Mouse (Mus musculus): ENCODE data around the gene Cdk12.

Cdk12 gene

GRCm38 (mm10) chr11:98260706-98261479 is 58.0 kb downstream of the Cdk12 start:
- no peak for DNase-seq

DNA sequence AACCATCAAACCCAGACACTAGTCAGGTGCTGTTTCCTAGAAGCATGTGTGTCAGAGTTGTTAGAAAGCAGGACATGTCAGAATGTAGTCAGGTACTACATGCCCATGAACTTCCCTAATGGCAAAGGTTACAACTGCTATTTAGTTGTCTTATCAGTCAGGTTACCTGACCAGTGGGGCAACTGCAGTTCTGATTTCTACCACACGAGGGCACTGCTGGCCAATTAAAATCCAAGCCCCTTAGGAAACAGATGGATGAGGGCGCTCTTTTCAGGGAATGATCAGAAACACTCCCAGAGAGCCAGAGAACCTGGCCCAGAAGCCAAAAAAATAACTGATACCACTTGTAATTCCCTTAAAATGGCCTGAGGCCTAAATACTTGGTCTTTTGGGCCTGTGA is 62.2 kb downstream of the Cdk12 start:
- peak; percentile 84 for DNase-seq

DNA sequence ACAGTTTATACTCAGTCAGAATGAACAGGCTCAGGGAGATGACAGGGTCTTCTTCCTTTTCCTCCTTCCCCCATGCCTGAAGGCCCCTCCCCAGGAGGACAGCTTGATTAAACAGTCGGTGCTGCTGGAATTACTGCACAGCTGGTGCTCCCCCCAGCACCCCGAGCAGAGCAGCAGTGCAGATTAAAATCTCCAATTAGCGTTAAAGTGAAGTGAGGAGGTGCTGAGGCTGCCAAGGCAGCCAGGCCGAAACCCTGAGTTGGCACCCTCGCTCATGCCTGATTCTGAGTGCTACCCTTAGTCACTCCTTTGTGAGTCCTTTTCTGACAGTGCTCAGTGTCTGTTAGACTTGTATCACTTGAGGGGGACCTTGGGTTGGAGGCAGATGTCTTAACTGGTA is 63.0 kb downstream of the Cdk12 start:
- DNase-seq: no peak

DNA sequence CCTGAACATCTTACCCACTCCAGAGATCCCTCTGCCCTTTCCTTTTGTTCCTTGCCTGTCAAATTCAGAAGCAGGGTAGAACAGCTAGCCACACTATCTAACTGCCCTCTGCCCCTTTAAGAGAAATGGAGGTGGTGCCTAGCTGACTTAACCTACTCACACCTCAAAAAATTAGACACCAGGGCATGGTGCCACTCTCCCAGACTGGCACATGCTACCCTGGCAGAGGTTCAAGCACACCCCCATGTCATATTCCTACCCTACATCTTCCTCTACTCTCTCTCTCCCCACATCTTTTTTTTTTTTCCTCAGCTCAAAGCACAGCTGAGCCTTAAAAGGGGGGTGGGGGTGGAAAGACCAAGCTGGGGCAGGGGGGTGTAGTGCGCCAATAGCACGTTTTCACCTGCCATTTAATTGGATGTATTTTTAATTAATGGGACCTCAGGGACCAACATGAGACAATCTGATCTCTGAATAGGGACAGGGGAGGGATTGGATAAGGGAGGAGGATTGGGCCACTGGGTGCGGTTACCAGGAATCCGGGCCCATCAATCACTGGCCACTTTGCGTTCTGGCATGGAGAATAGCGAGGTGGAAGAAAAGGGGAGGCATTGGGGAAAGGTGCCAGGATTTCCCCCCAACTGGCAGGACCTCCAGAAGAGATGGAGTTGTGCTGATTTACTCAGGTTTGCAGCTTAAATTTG is 64.0 kb downstream of the Cdk12 start:
- no peak for DNase-seq

DNA sequence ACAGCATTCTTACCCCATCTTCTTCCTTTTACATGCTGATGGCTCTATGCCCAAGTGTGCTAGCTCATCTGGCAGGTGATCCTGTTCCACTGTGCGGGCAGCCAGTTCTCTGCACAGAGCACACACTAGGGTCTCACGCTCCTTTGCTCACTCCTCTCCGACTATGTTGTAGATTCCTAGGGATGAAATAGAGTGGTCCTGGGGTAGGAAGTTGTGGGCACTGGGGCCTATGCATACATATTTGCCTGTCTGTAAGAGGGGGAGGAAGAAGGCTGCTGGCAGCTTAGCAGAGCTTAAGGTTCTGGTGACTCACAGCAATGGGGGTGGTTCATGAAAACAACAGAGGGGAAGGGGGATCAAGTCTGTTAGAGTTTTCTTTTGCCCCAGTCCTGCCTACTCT is 67.2 kb downstream of the Cdk12 start:
- peak; percentile 82 for DNase-seq

- no peak for DNase-seq
These were observed 67.6 kb downstream of the Cdk12 start for GRCm38 (mm10) chr11:98270466-98270865.

DNA sequence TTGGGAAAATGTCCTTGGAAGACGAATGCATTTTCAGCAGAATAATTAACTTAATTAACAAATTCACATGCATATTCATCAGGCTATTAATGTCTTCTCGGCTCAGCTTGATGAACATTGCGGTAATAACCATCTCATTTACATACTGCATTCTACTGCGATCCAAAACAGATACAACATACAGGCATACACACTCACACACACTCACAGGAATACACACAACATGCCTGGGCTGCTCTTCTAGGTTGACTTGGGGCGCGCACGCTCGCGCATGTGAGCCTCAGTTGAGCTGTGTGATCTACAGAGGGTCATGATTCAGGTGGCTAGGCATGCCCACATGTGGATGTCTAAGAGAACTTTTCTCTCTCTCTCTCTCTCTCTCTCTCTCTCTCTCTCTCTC is 80.9 kb downstream of the Cdk12 start:
- no peak for DNase-seq

DNA sequence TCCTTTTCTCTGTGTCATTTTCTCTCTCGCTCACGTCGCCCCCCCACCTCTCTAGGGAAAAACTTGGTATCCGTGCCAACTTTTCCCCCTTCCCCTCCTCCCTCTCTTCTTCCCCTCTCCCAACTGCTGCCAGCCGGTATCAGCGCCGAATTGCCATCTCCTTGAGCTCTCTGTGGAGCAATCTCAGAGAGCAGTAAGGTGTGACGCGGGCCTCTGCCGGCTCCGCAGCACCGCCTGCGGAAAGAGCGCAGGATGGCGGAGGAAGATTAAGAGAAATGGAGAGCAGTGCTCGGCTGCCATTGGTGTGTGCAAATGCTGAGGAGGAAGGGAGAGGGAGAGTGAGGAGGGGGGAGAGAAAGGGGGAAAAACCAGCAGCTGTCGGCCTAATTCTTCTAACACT is 81.4 kb downstream of the Cdk12 start:
- peak; percentile 67 for DNase-seq

DNA sequence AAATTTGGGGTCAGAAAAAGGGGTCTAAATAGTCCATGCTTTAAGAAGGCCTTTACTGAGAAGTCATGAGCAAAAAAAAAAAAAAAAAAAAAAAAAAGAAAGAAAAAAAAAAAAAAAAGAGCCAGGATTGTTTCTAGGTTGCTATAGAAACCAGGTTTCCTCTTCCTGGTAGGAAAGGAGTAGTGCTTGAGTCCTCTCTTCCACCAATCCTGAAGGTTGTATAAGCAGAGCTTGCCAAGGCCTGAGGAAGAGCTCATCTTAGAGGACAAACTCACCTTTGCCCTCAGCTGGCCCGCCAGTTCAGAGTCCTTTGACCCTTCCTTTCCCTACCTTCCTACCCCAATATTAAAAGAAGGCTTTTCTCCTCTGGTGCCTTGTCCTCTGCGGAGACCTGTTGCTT is 82.5 kb downstream of the Cdk12 start:
- DNase-seq: no peak

- no peak for DNase-seq
These were observed 84.7 kb downstream of the Cdk12 start for GRCm38 (mm10) chr11:98287531-98287930.

DNA sequence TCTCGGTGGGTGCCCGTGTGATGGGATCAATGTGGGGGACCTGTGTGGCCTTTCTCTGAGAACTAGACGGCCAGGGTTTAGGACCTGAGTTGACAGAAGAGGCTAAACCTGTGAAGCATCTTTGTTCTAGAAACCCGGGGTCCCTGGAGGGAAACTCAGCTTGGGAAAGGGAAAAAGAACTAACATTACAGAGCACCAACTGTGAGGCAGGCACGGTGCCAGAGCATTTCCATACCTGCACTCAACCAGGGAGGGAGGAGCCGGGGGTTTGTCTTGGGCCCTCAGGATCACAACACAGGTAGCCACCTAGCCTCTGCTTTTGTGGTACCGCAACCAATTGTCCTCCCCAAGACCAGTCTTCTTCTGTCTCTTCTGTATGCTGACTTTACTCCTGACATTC is 85.1 kb downstream of the Cdk12 start:
- DNase-seq: no peak

GRCm38 (mm10) chr11:98289873-98290272 is 87.0 kb downstream of the Cdk12 start:
- DNase-seq: peak; percentile 52

GRCm38 (mm10) chr11:98290906-98291305 is 88.0 kb downstream of the Cdk12 start:
- DNase-seq: no peak

- DNase-seq: no peak
These were observed 90.2 kb downstream of the Cdk12 start for GRCm38 (mm10) chr11:98293070-98293469.

GRCm38 (mm10) chr11:98294188-98295012 is 91.5 kb downstream of the Cdk12 start:
- peak; percentile 81 for DNase-seq

- no peak for DNase-seq
These were observed 92.2 kb downstream of the Cdk12 start for GRCm38 (mm10) chr11:98295013-98295585.

GRCm38 (mm10) chr11:98296277-98296676 is 93.4 kb downstream of the Cdk12 start:
- peak; percentile 61 for DNase-seq

DNA sequence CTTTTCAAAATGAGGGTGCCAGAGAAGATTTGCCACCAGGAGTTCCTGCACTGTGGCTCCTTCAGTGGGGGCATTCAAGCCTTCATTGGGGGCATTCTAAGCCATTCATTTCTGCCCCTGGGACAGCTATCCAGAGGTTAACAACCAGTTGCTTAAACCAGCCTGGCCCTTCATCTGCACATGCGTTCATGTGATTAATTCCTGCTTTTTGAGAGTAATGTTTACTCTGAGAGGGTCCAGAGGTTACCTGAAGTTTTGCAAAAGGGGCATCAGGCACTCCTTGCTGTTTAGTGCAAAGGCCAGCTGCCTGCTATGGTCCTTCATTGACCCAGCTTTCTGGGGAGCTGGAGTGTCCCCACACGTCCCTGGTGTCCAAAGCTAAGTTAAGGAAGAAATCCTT is 94.1 kb downstream of the Cdk12 start:
- no peak for DNase-seq

DNA sequence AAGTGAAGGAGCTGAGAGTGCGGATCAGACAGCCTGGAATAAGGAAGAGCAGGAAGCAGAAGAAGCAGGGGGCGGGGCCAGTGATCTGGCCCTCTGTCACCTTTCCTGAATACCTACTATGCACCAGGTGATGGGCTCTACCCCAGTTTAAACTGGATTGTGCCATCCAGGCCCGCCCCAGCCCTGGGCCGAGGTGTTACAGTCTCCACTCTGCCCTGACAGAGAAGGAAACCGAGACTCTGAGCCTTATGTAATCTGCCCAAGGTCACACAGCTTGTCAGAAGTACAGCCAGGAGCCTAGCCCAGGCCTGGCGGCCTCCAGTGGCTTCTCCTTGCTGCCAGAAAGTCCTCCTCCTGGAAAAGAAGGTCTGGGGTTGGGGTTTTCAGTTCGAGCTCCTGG is 94.9 kb downstream of the Cdk12 start:
- DNase-seq: no peak

DNA sequence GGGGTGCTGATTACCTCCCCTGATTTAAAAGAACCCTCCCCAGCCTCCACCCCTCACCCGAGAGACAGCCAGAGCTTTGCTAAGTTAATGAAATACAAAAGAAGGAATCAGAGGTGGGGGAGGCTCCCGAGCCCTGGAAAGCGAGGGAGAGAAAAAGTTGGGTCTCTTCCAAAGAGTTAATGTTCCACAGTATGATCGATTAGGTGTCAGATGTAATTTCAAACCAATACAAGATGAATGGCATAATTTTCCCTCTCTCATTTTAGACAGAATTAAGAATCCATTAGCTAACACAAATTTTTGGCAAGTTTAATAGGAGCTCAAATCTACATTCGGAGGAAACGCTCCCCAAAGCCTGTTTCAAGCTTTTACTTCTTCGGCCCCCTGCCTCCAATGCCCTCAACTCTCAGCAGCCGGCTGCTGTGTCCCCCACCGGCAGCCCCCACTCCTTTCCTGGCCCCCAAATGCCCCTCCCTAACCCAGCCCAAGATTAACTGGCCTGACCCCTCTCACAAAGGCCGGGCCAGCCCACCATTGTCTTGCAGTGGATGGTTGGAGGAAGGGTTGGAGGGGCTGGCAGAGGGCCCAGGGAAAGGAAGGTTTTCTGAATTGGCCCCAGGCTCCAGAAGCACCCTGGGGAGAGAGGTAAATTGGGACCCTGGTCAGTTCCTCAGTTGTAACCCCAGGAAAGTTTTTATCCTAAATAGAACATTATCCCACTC is 95.8 kb downstream of the Cdk12 start:
- DNase-seq: no peak

DNA sequence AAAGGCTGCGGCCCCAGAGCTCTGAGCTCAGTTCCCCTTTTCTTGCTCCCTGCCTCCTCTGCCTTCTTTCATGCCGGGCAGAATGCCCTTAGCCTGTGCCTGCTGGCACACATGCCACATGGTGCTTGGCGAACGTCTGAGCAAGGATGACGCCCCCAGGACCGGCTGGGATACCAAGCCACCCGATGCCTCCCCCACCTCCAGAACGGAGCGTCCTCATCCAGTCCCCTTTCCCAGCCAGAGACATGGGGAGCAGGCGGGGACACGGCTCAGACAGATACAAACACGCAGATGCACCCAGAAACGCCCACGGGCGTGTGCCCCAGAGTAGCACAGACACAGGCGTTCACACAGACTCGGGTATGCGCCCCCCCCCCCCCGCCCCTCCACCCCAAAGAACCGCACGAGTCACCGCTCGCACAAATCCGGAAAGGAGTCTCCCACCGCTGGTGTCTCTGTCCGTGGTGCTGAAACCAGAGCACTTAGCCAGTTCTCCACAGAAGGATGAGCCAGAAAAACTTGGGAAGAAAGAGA is 111.0 kb downstream of the Cdk12 start:
- DNase-seq: peak; percentile 83

- no peak for DNase-seq
These were observed 114.6 kb downstream of the Cdk12 start for GRCm38 (mm10) chr11:98317479-98317878.
